Mouse (Mus musculus) neutrophil, adult 59 days (primary cell): ENCODE data around the gene Nkx3-2. TPM values are rescaled to one million over a fixed set of nuclear protein-coding genes. Genes with fewer than 3 reads are reported as not detected.

Experiments used
- total RNA-seq, 2 experiments: library from RNA; stranded (reverse); gene quantifications; 1 replicate in 1 of 2; 2 replicates in 1 of 2; pipeline ENCODE4 v1.2.4; 2023

Gene Nkx3-2
- total RNA-seq, result not detected

GRCm38 (mm10) chr5:41763731-41764721, at the start of gene Nkx3-2:
TSS of gene Nkx3-2 (minus strand) at chr5:41764501.

Other genes with a start within 250 kb of the Nkx3-2 start
- gene Rab28, start 56.3 kb downstream of the Nkx3-2 start, total RNA-seq, result 10 to 100 TPM; 34.9 to 36.6 TPM
- 10 to 100 TPM; 23.1 to 23.9 TPM for gene Bod1l, start 79.8 kb upstream of the Nkx3-2 start, total RNA-seq